Mouse (Mus musculus) CD8-positive naive resting alpha-beta T cell, adult 57 days (primary cell): ENCODE measurements around the gene Cutc. TPM values are rescaled to one million over a fixed set of nuclear protein-coding genes. Genes with fewer than 3 reads are reported as not detected.

ENCODE experiments used
- total RNA-seq: library from RNA; stranded (reverse); gene quantifications from one replicate; pipeline ENCODE4 v1.2.4, GENCODE M21; 2023

Gene Cutc
- 7.2 TPM for total RNA-seq

GRCm38 (mm10) chr19:43752489-43753225, at the start of gene Cutc, which contains the start of gene Cox15:
Cutc (plus strand) TSS chr19:43752996.
Cox15 (minus strand) TSS chr19:43753000.

GRCm38 (mm10) chr19:43781980-43782379, 29.2 kb downstream of the Cutc start, which contains the start of gene Abcc2:
Abcc2 (plus strand) TSS chr19:43782192.

Other genes with a start within 250 kb of the Cutc start
- gene Got1, start 228.4 kb upstream of the Cutc start, total RNA-seq = 56.5 TPM
- gene Nkx2-3, start 140.7 kb upstream of the Cutc start, total RNA-seq = not detected
- gene Slc25a28, start 78.1 kb upstream of the Cutc start, total RNA-seq = 49.7 TPM
- gene Entpd7, start 63.3 kb upstream of the Cutc start, total RNA-seq = 8.6 TPM
- gene Cox15, start within 50 bp of the Cutc start, total RNA-seq = 13.2 TPM
- gene Abcc2, start 29.2 kb downstream of the Cutc start, total RNA-seq = not detected
- 8.1 TPM for gene Dnmbp, start 187.2 kb downstream of the Cutc start, total RNA-seq
- gene Cpn1, start 233.6 kb downstream of the Cutc start, total RNA-seq = not detected